Comparison of ENCODE assay signal across 9 mouse cellular contexts in genomic region chr5:52565813-52566531, GRCm38 (mm10). TPM values are rescaled to one million over a fixed set of nuclear protein-coding genes. Genes with fewer than 3 reads are reported as not detected.
DNase-seq lines count a peak whose midpoint lies in the region; ATAC-seq and TF ChIP-seq lines count a peak whose summit lies in the region.
"Had no signal": no experiment of that assay in that cellular context is flagged by ENCODE, and none has a peak within 500 bp of the region (broad histone marks: within the 10 kb centered on the region; RNA-seq: fewer than 3 reads in every experiment).

Gene Lgi2 (minus strand): TSS chr5:52566462.

- no peak within 1 kb of the TSS for H3K27ac ChIP-seq in midbrain, embryonic 12.5 days (replicated peaks)

- H3K36me3 ChIP-seq in E14TG2a.4 (ENCODE audit: insufficient read depth, low read length), result no peaks in the 10 kb centered on the region
- H3K36me3 ChIP-seq in G1E (replicated peaks), result no peaks in the 10 kb centered on the region
- no peaks in the 10 kb centered on the region for H3K36me3 ChIP-seq in midbrain, embryonic 12.5 days

- no peak for DNase-seq in G1E (ENCODE audit: low spot score)
- peak; percentile 58 for DNase-seq in embryo, embryonic 9.5 days (ENCODE audit: extremely low spot score)
- DNase-seq in heart, postnatal 14 days, result peak; percentile 31 to 36
- DNase-seq in left cerebral cortex, postnatal 10 days (ENCODE audit: extremely low spot score in 1 of 2, low spot score in 2 of 2), result peak in 1 of 2 experiments; percentile 71
- DNase-seq in testis, postnatal 10 days (ENCODE audit: low spot score), result peak; percentile 65
- DNase-seq in spleen, postnatal 4 days (ENCODE audit: low spot score in 2 of 2), result no peak

- TF ChIP-seq CTCF in E14TG2a.4 (conservative IDR thresholded peaks at IDR 0.05; ENCODE audit: low read length) (no peak), G1E (IDR thresholded peaks at IDR 0.05; ENCODE audit: low read depth, low read length) (no peak)

- intact Hi-C loops in heart, postnatal 14 days (cut with DNase I), result no loop called here
- intact Hi-C loops in left cerebral cortex, postnatal 10 days (cut with DNase I), result loop anchor here (5.0 kb wide), 1 partner anchor 51 kb away; no protein-coding TSS in a partner anchor

- ATAC-seq in G1E (ENCODE audit: extremely low read depth, insufficient number of reproducible peaks, low FRiP score, poor library complexity, severe bottlenecking), result no peak
- ATAC-seq in midbrain, embryonic 12.5 days (ENCODE audit: low FRiP score, low read depth), result peak; percentile 88

- H3K4me3 ChIP-seq in E14TG2a.4 (replicated peaks; ENCODE audit: low read length) (peak within 1 kb of the TSS; percentile 81), G1E (ENCODE audit: low read depth, low read length) (peak within 1 kb of the TSS; percentile 3; the same call in 1 of the 2 replicates)
- H3K4me3 ChIP-seq in midbrain, embryonic 12.5 days, result peak within 1 kb of the TSS; percentile 67

- H3K9ac ChIP-seq in midbrain, embryonic 12.5 days (replicated peaks), result peak within 1 kb of the TSS; percentile 71

- WGBS in midbrain, embryonic 12.5 days, result 1% methylated on average over 45 of the region's 83 CpGs

- H3K4me2 ChIP-seq in midbrain, embryonic 12.5 days (replicated peaks), result peak within 1 kb of the TSS; percentile 90

- H3K27me3 ChIP-seq in E14TG2a.4 (ENCODE audit: insufficient read depth, low read length), result peaks cover 57% of the 10 kb centered on the region
- no peaks in the 10 kb centered on the region for H3K27me3 ChIP-seq in G1E (ENCODE audit: insufficient read depth, low read length)
- peaks cover 41% of the 10 kb centered on the region for H3K27me3 ChIP-seq in midbrain, embryonic 12.5 days

- H3K4me1 ChIP-seq in E14TG2a.4 (replicated peaks; ENCODE audit: low read depth, low read length), result peaks cover 19% of the 10 kb centered on the region
- H3K4me1 ChIP-seq in G1E (ENCODE audit: insufficient read depth, low read depth, low read length), result no peaks in the 10 kb centered on the region
- peaks cover 8% of the 10 kb centered on the region for H3K4me1 ChIP-seq in midbrain, embryonic 12.5 days

- H3K9me3 ChIP-seq in E14TG2a.4 (ENCODE audit: low read length) (peaks cover 16% of the 10 kb centered on the region), G1E (replicated peaks) (peaks cover 9% of the 10 kb centered on the region)
- no peaks in the 10 kb centered on the region for H3K9me3 ChIP-seq in midbrain, embryonic 12.5 days

RNA-seq across cellular contexts. Expression of gene Lgi2, which starts in this region (rescaled TPM):
- total RNA-seq in G1E (2014; fragmentation: Nextera tagmentation), result not detected in 2 replicates
- under 0.01 TPM in 1 of 2 replicates, not detected in the other for total RNA-seq in G1E (2017)
- polyA plus RNA-seq in G1E (2012), result not detected in 2 replicates
- total RNA-seq in heart, postnatal 14 days (2021), result 1 to 10 TPM in 1 of 2 experiments, under 1 TPM in 1; 0.93 to 1.0 TPM
- 10 to 100 TPM; 61.1 to 65.1 TPM for total RNA-seq in left cerebral cortex, postnatal 10 days (2021)
- 1.4 and 1.9 TPM in 2 replicates for polyA plus RNA-seq in midbrain, embryonic 12.5 days (2016; fragmentation: Nextera tagmentation; extraction: Ambion mirVana)
- total RNA-seq: neutrophil, adult 5-6 weeks had no signal

Comparison
In these comparisons a context has a peak if more than half of its experiments do, and no peak if none do; other contexts are left out.
1. RNA of gene Lgi2 (total RNA-seq): 61.1 to 65.1 TPM in left cerebral cortex, postnatal 10 days; 0.93 to 1.0 TPM in heart, postnatal 14 days and under 0.01 TPM in G1E; every median in the first group is over 10 times any median in the second.
2. H3K4me3 ChIP-seq: peak in every context shown above with its lines; median percentile 81 in E14TG2a.4; 67 in midbrain, embryonic 12.5 days; 3 in G1E.
3. DNase-seq: peak in embryo, embryonic 9.5 days (single experiment), heart, postnatal 14 days (2 of 2) and testis, postnatal 10 days (single experiment); none in G1E (single experiment) and spleen, postnatal 4 days (0 of 2).